Mouse (Mus musculus) small intestine, adult 2 months (tissue): Measurements from ENCODE around the gene Rhbdd2.

ENCODE experiments used
- CTCF ChIP-seq: fragments of 200-500 bp; IDR thresholded peaks from 2 replicates; pipeline ENCODE4 v1.5.1; 2012; ENCODE audit warnings: low read depth, mild to moderate bottlenecking, control low read depth, inconsistent platforms, low read length, moderate library complexity, mixed read lengths; ENCODE audit not compliant: insufficient replicate concordance, insufficient read length; ENCODE audit errors: extremely low read depth
- POLR2A ChIP-seq: fragments of 200-500 bp; IDR thresholded peaks from 2 replicates; pipeline ENCODE4 v1.6.1; 2012; ENCODE audit warnings: low read depth, mild to moderate bottlenecking, control low read depth, inconsistent platforms, low read length, moderate library complexity

- TF ChIP-seq CTCF (no peak), POLR2A (no peak)
These were observed 37.4 kb downstream of the Rhbdd2 start, which contains the start of gene Por for GRCm38 (mm10) chr5:135669741-135670275.
